Mouse (Mus musculus) G1E (cell line): ENCODE data around the gene Arhgap18.

ENCODE experiments used
- CTCF ChIP-seq: IDR thresholded peaks from 2 replicates; pipeline ENCODE4 v1.5.1; 2012; ENCODE audit warnings: low read depth, low read length, inconsistent platforms, mixed read lengths
- GATA1 ChIP-seq: IDR thresholded peaks from 2 replicates; pipeline ENCODE4 v1.6.1; 2012; ENCODE audit warnings: borderline replicate concordance, low read length, inconsistent platforms, mixed read lengths
- GATA2 ChIP-seq: IDR thresholded peaks from 2 replicates; pipeline ENCODE4 v1.6.1; 2012; ENCODE audit warnings: low read depth, low read length, inconsistent platforms, borderline replicate concordance
- POLR2AphosphoS5 ChIP-seq: IDR thresholded peaks from 2 replicates; pipeline ENCODE4 v1.6.1; 2012; ENCODE audit warnings: low read depth, low read length, inconsistent platforms; ENCODE audit not compliant: insufficient replicate concordance
- TAL1 ChIP-seq: conservative IDR thresholded peaks from 2 replicates; pipeline ENCODE4 v1.6.1; 2012; ENCODE audit warnings: low read depth, low read length, inconsistent platforms, mixed read lengths

DNA sequence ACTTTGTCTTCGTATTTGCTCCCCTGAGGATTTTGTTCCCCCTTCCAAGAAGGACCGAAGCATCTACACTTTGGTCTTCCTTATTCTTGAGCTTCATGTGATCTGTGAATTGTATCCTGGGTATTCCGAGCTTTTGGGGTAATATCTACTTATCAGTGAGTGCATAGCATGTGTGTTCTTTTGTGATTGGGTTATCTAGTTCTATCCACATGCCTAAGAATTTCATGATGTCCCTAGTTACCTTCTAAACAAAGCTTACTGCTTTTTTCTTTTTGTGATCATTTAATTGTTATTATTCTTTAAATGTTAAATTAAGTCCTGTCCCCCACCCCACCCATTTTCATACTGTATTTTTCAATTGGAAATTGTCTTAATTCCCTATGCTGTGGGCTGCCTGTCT is 78.8 kb downstream of the Arhgap18 start:
- TF ChIP-seq CTCF (no peak), POLR2AphosphoS5 (no peak), TAL1 (no peak), GATA2 (no peak), GATA1 (no peak)
